Mouse (Mus musculus): Measurements from ENCODE around the gene Vim.

The Vim gene

GRCm38 (mm10) chr2:13573408-13574065, at the start of gene Vim:
TSS of gene Vim (plus strand) at chr2:13573927.
- DNase-seq (ENCODE audit: low read depth) = peak; percentile 85

- no peak for DNase-seq (ENCODE audit: low read depth)
Observed at GRCm38 (mm10) chr2:13526205-13526604, 47.5 kb upstream of the Vim start.

GRCm38 (mm10) chr2:13527125-13527524, 46.6 kb upstream of the Vim start:
- DNase-seq (ENCODE audit: low read depth) = no peak

GRCm38 (mm10) chr2:13527531-13527930, 46.2 kb upstream of the Vim start:
- no peak for DNase-seq (ENCODE audit: low read depth)

GRCm38 (mm10) chr2:13529253-13529933, 44.3 kb upstream of the Vim start:
- DNase-seq (ENCODE audit: low read depth) = no peak

- no peak for DNase-seq (ENCODE audit: low read depth)
Observed at GRCm38 (mm10) chr2:13530639-13531038, 43.1 kb upstream of the Vim start.

GRCm38 (mm10) chr2:13536747-13537146, 37.0 kb upstream of the Vim start:
- DNase-seq (ENCODE audit: low read depth) = no peak

- DNase-seq (ENCODE audit: low read depth) = no peak
Observed at GRCm38 (mm10) chr2:13537733-13538132, 36.0 kb upstream of the Vim start.

GRCm38 (mm10) chr2:13538258-13538657, 35.5 kb upstream of the Vim start:
- DNase-seq (ENCODE audit: low read depth) = no peak

GRCm38 (mm10) chr2:13538704-13539377, 34.9 kb upstream of the Vim start:
- DNase-seq (ENCODE audit: low read depth) = no peak

GRCm38 (mm10) chr2:13539860-13540259, 33.9 kb upstream of the Vim start:
- DNase-seq (ENCODE audit: low read depth) = no peak

- no peak for DNase-seq (ENCODE audit: low read depth)
Observed at GRCm38 (mm10) chr2:13543519-13544124, 30.1 kb upstream of the Vim start.

- DNase-seq (ENCODE audit: low read depth) = peak; percentile 86
Observed at GRCm38 (mm10) chr2:13544193-13544824, 29.4 kb upstream of the Vim start, which contains the start of gene Trdmt1. TSS of gene Trdmt1 (minus strand) at chr2:13544668.

GRCm38 (mm10) chr2:13548749-13549148, 25.0 kb upstream of the Vim start:
- no peak for DNase-seq (ENCODE audit: low read depth)

GRCm38 (mm10) chr2:13553966-13554365, 19.8 kb upstream of the Vim start:
- DNase-seq (ENCODE audit: low read depth) = no peak

- DNase-seq (ENCODE audit: low read depth) = no peak
Observed at GRCm38 (mm10) chr2:13556239-13556638, 17.5 kb upstream of the Vim start.

- no peak for DNase-seq (ENCODE audit: low read depth)
Observed at GRCm38 (mm10) chr2:13557145-13558030, 16.3 kb upstream of the Vim start.

- DNase-seq (ENCODE audit: low read depth) = peak; percentile 77
Observed at GRCm38 (mm10) chr2:13558607-13559262, 15.0 kb upstream of the Vim start.

- DNase-seq (ENCODE audit: low read depth) = no peak
Observed at GRCm38 (mm10) chr2:13559303-13559702, 14.4 kb upstream of the Vim start.

- DNase-seq (ENCODE audit: low read depth) = no peak
Observed at GRCm38 (mm10) chr2:13559729-13560128, 14.0 kb upstream of the Vim start.

- DNase-seq (ENCODE audit: low read depth) = no peak
Observed at GRCm38 (mm10) chr2:13560396-13560795, 13.3 kb upstream of the Vim start.
